Mouse (Mus musculus) heart, embryonic 14.5 days (tissue): ENCODE results near the gene Shox2. TPM values are rescaled to one million over a fixed set of nuclear protein-coding genes. Genes with fewer than 3 reads are reported as not detected.

ENCODE experiments used
- ATAC-seq: fragments of 200-750 bp; cut with Nextera tagmentation; 2 replicates; pipeline ENCODE4 v1.8.0; 2017; ENCODE audit warnings: low read depth, moderate TSS enrichment; ENCODE audit not compliant: insufficient number of reproducible peaks, insufficient read depth, low FRiP score
- H3K27ac ChIP-seq, 2 experiments: fragments of 200-500 bp in 1 of 2; fragments of 300-500 bp in 1 of 2; sonication (generic) in 1 of 2; replicated peaks in 1 of 2; 2 replicates each; pipeline ENCODE4 v1.5.1; 2012 to 2014; ENCODE audit warnings: low read depth in 2 of 2, low read length in 2 of 2, control low read depth in 1 of 2, mild to moderate bottlenecking in 1 of 2, mixed read lengths in 1 of 2; ENCODE audit not compliant: control insufficient read depth in 1 of 2, insufficient read depth in 1 of 2
- H3K27me3 ChIP-seq: fragments of 300-500 bp; sonication (generic); 2 replicates; pipeline ENCODE4 v1.6.1; 2014; ENCODE audit warnings: mild to moderate bottlenecking, low read length, control low read depth; ENCODE audit not compliant: control insufficient read depth, insufficient read depth
- H3K36me3 ChIP-seq: fragments of 300-500 bp; sonication (generic); 2 replicates; pipeline ENCODE4 v1.6.1; 2014; ENCODE audit warnings: mild to moderate bottlenecking, control low read depth, low read length, mixed read lengths; ENCODE audit not compliant: control insufficient read depth, insufficient read depth
- H3K4me1 ChIP-seq, 2 experiments: fragments of 200-500 bp in 1 of 2; fragments of 300-500 bp in 1 of 2; sonication (generic) in 1 of 2; 2 replicates each; pipeline ENCODE4 v1.6.1; 2012 to 2014; ENCODE audit warnings: low read length in 2 of 2, control low read depth in 1 of 2, mixed read lengths in 1 of 2; ENCODE audit not compliant: control insufficient read depth in 2 of 2, insufficient read depth in 2 of 2
- H3K4me2 ChIP-seq: fragments of 300-500 bp; sonication (generic); 2 replicates; pipeline ENCODE4 v1.6.1; 2014; ENCODE audit warnings: mild to moderate bottlenecking, low read length
- H3K4me3 ChIP-seq, 2 experiments: fragments of 200-500 bp in 1 of 2; fragments of 300-500 bp in 1 of 2; sonication (generic) in 1 of 2; 2 replicates each; pipeline ENCODE4 v1.5.1; 2012 to 2014; ENCODE audit warnings: low read length in 2 of 2, mild to moderate bottlenecking in 2 of 2, control low read depth in 1 of 2, low read depth in 1 of 2, moderate library complexity in 1 of 2; ENCODE audit not compliant: control insufficient read depth in 1 of 2, insufficient read depth in 1 of 2
- H3K9ac ChIP-seq: fragments of 300-500 bp; sonication (generic); 2 replicates; pipeline ENCODE4 v1.6.1; 2014; ENCODE audit warnings: mild to moderate bottlenecking, low read length
- H3K9me3 ChIP-seq: fragments of 300-500 bp; sonication (generic); 2 replicates; pipeline ENCODE4 v1.6.1; 2016; ENCODE audit warnings: low read length, control low read depth; ENCODE audit not compliant: control insufficient read depth
- WGBS: fragments of 180-500 bp; shearing (Covaris S2); extraction: QIAGEN DNeasy Blood & Tissue Kit; methylation state at CpG from one replicate; pipeline ENCODE4 v1.1.7; 2014; 5-methylcytosine and 5-hydroxymethylcytosine counted together
- polyA plus RNA-seq: library from polyadenylated mRNA; unstranded; fragments of >200 nt; fragmentation: Nextera tagmentation; extraction: Ambion mirVana; gene quantifications from 2 replicates; pipeline ENCODE4 v1.2.1, GENCODE M21; 2014

The Shox2 gene
- polyA plus RNA-seq, 1 experiment from 2014 or later = 11.3 TPM

- 3% methylated on average over 29 of the region's 29 CpGs for WGBS
- Histone ChIP-seq H3K9ac (peak overlapping the region; percentile 59; the same call in 1 of the 2 replicates), H3K4me1 (peaks cover 12 to 18% of the 10 kb centered on the region in 2 experiments; a peak in 3 of 4 replicates), H3K9me3 (no peaks in the 10 kb centered on the region), H3K4me2 (peak overlapping the region; percentile 94), H3K27ac (no peak overlapping the region), H3K27me3 (peaks cover 84% of the 10 kb centered on the region), H3K4me3 (peak overlapping the region; percentile 58 to 59), H3K36me3 (no peaks in the 10 kb centered on the region)
- no peak for ATAC-seq
Observed at GRCm38 (mm10) chr3:66980111-66980975, 1.2 kb downstream of the Shox2 start.

- Histone ChIP-seq H3K4me1 (peaks cover 12 to 18% of the 10 kb centered on the region in 2 experiments; a peak in 3 of 4 replicates), H3K4me2 (no peak overlapping the region; the same call in 1 of the 2 replicates), H3K36me3 (no peaks in the 10 kb centered on the region), H3K9ac (no peak overlapping the region), H3K4me3 (no peak overlapping the region), H3K27ac (no peak overlapping the region), H3K9me3 (no peaks in the 10 kb centered on the region), H3K27me3 (peaks cover 90% of the 10 kb centered on the region)
- 10% methylated on average over 9 of the region's 9 CpGs for WGBS
- ATAC-seq = no peak
Observed at GRCm38 (mm10) chr3:66979491-66979890, 2.1 kb downstream of the Shox2 start.

GRCm38 (mm10) chr3:66978457-66979381 is 2.9 kb downstream of the Shox2 start:
- ATAC-seq = no peak
- peak overlapping the region; percentile 30; the same call in 1 of the 2 replicates for H3K9ac ChIP-seq
- peaks cover 12 to 18% of the 10 kb centered on the region in 2 experiments; a peak in 3 of 4 replicates for H3K4me1 ChIP-seq
- H3K4me2 ChIP-seq = peak overlapping the region; percentile 54
- peaks cover 90% of the 10 kb centered on the region for H3K27me3 ChIP-seq
- WGBS = 2% methylated on average over 44 of the region's 45 CpGs
- no peaks in the 10 kb centered on the region for H3K36me3 ChIP-seq
- H3K4me3 ChIP-seq = peak overlapping the region in 1 of 2 experiments; percentile 35; a peak in 2 of 4 replicates
- H3K9me3 ChIP-seq = no peaks in the 10 kb centered on the region
- no peak overlapping the region for H3K27ac ChIP-seq

GRCm38 (mm10) chr3:66977811-66978456 is 3.6 kb downstream of the Shox2 start:
- ATAC-seq = no peak
- Histone ChIP-seq H3K27ac (no peak overlapping the region), H3K9ac (no peak overlapping the region), H3K36me3 (no peaks in the 10 kb centered on the region), H3K4me3 (no peak overlapping the region), H3K4me2 (no peak overlapping the region), H3K9me3 (no peaks in the 10 kb centered on the region), H3K27me3 (peaks cover 91% of the 10 kb centered on the region), H3K4me1 (peaks cover 12 to 22% of the 10 kb centered on the region in 2 experiments; a peak in 3 of 4 replicates)
- WGBS = 5% methylated on average over 25 of the region's 25 CpGs

- Histone ChIP-seq H3K9me3 (no peaks in the 10 kb centered on the region), H3K27ac (no peak overlapping the region), H3K9ac (no peak overlapping the region), H3K27me3 (peaks cover 90% of the 10 kb centered on the region), H3K4me3 (no peak overlapping the region), H3K4me1 (peaks cover 7 to 22% of the 10 kb centered on the region in 2 experiments; a peak in 3 of 4 replicates), H3K4me2 (no peak overlapping the region), H3K36me3 (no peaks in the 10 kb centered on the region)
- ATAC-seq = no peak
- 14% methylated on average over 13 of the region's 13 CpGs for WGBS
Observed at GRCm38 (mm10) chr3:66976889-66977615, 4.5 kb downstream of the Shox2 start.

GRCm38 (mm10) chr3:66974501-66974900 is 7.1 kb downstream of the Shox2 start:
- H3K4me2 ChIP-seq = no peak overlapping the region
- 22% methylated on average over 3 of the region's 3 CpGs for WGBS
- H3K27ac ChIP-seq = no peak overlapping the region
- no peak for ATAC-seq
- H3K9ac ChIP-seq = no peak overlapping the region
- H3K4me1 ChIP-seq = peaks cover 9 to 21% of the 10 kb centered on the region in 2 experiments; a peak in 3 of 4 replicates
- H3K27me3 ChIP-seq = peaks cover 94% of the 10 kb centered on the region
- no peak overlapping the region for H3K4me3 ChIP-seq
- no peaks in the 10 kb centered on the region for H3K36me3 ChIP-seq
- H3K9me3 ChIP-seq = no peaks in the 10 kb centered on the region
